Mouse (Mus musculus) ES-E14 (cell line): ENCODE results near the gene Nhlh1. TPM values are rescaled to one million over a fixed set of nuclear protein-coding genes. Genes with fewer than 3 reads are reported as not detected.

Source experiments
- DNase-seq: peaks from one replicate; pipeline ENCODE4 v3.0.0-alpha.2; 2013; ENCODE audit warnings: low read depth, low spot score
- H3K27ac ChIP-seq: 2 replicates; pipeline ENCODE4 v1.5.1; 2012; ENCODE audit warnings: low read depth, mild to moderate bottlenecking, low read length, moderate library complexity, mixed read lengths; ENCODE audit not compliant: poor library complexity, insufficient read depth, severe bottlenecking
- H3K36me3 ChIP-seq: 2 replicates; pipeline ENCODE4 v1.6.1; 2012; ENCODE audit warnings: mild to moderate bottlenecking, low read length, moderate library complexity, mixed read lengths; ENCODE audit not compliant: control insufficient read depth, poor library complexity, insufficient read depth, severe bottlenecking
- H3K4me1 ChIP-seq, 2 experiments: fragments of 150-350 bp in 1 of 2; sonication (generic) in 1 of 2; 2 replicates each; pipeline ENCODE4 v1.6.1; 2012; ENCODE audit warnings: low read length in 2 of 2, mild to moderate bottlenecking in 1 of 2, mixed read lengths in 1 of 2; ENCODE audit not compliant: control insufficient read depth in 2 of 2, insufficient read depth in 2 of 2, poor library complexity in 1 of 2
- H3K4me3 ChIP-seq, 2 experiments: fragments of 150-350 bp in 1 of 2; sonication (generic) in 1 of 2; 2 replicates each; pipeline ENCODE4 v1.5.1; 2012; ENCODE audit warnings: low read length in 2 of 2, low read depth in 1 of 2, mild to moderate bottlenecking in 1 of 2, mixed read lengths in 1 of 2; ENCODE audit not compliant: insufficient read depth in 1 of 2, poor library complexity in 1 of 2, severe bottlenecking in 1 of 2
- H3K9ac ChIP-seq: 2 replicates; pipeline ENCODE4 v1.6.1; 2012; ENCODE audit warnings: low read depth, mild to moderate bottlenecking, low read length, mixed read lengths; ENCODE audit not compliant: poor library complexity, insufficient read depth, severe bottlenecking
- H3K9me3 ChIP-seq: fragments of 150-350 bp; sonication (generic); 2 replicates; pipeline ENCODE4 v1.6.1; 2012; ENCODE audit warnings: low read depth, mild to moderate bottlenecking, low read length; ENCODE audit not compliant: control insufficient read depth, insufficient read depth
- CHD2 ChIP-seq: IDR thresholded peaks from 2 replicates; pipeline ENCODE4 v1.6.1; 2014; ENCODE audit warnings: mild to moderate bottlenecking, low read depth, low read length, inconsistent platforms
- HCFC1 ChIP-seq: IDR thresholded peaks from 2 replicates; pipeline ENCODE4 v1.6.1; 2012; ENCODE audit warnings: low read length, inconsistent platforms, borderline replicate concordance; ENCODE audit not compliant: insufficient read depth
- MAFK ChIP-seq: IDR thresholded peaks from 2 replicates; pipeline ENCODE4 v1.6.1; 2014; ENCODE audit warnings: mild to moderate bottlenecking, low read depth, low read length, inconsistent platforms; ENCODE audit not compliant: insufficient read depth
- ZC3H11A ChIP-seq: IDR thresholded peaks from 2 replicates; pipeline ENCODE4 v1.6.1; 2012; ENCODE audit warnings: low read depth, mild to moderate bottlenecking, inconsistent platforms, low read length, borderline replicate concordance
- ZNF384 ChIP-seq: IDR thresholded peaks from 2 replicates; pipeline ENCODE4 v1.6.1; 2012; ENCODE audit warnings: low read depth, low read length, inconsistent platforms
- in situ Hi-C, 2 experiments: fragments of 600-800 bp; cut with MboI; formaldehyde crosslinking; loops; one replicate each; pipeline ENCODE4 v1.15.1; 2025; ENCODE audit warnings: low sequenced_read_pairs in 2 of 2, inconsistent platforms in 1 of 2; ENCODE audit not compliant: unreplicated experiment in 2 of 2
- total RNA-seq: library from RNA; depleted of rRNA; stranded (reverse); fragments of 300-350 nt; gene quantifications from 2 replicates; pipeline ENCODE4 v1.2.3, GENCODE M21; 2012

The Nhlh1 gene
- total RNA-seq, 1 experiment = not detected

- H3K9me3 ChIP-seq = no peaks in the 10 kb centered on the region
- H3K36me3 ChIP-seq = peaks cover 2% of the 10 kb centered on the region; the same call in 1 of the 2 replicates
- DNase-seq = no peak
- H3K27ac ChIP-seq = no peak overlapping the region
- no peak overlapping the region for H3K9ac ChIP-seq
- TF ChIP-seq CHD2 = no peak
- no peak for TF ChIP-seq ZC3H11A
- no peak for TF ChIP-seq ZNF384
- TF ChIP-seq MAFK = no peak
- TF ChIP-seq HCFC1 = no peak
- H3K4me1 ChIP-seq = peaks cover 0 to 24% of the 10 kb centered on the region in 2 experiments; a peak in 2 of 4 replicates
- in situ Hi-C loops = no loop called here
- no peak overlapping the region for H3K4me3 ChIP-seq
Observed at GRCm38 (mm10) chr1:172016031-172016430, 41.3 kb downstream of the Nhlh1 start.

GRCm38 (mm10) chr1:172015312-172015939 lies 41.9 kb downstream of the Nhlh1 start:
- in situ Hi-C loops = no loop called here
- peaks cover 0 to 24% of the 10 kb centered on the region in 2 experiments; a peak in 2 of 4 replicates for H3K4me1 ChIP-seq
- no peak overlapping the region for H3K9ac ChIP-seq
- TF ChIP-seq CHD2 = no peak
- no peak for TF ChIP-seq HCFC1
- no peak for TF ChIP-seq MAFK
- DNase-seq = no peak
- no peaks in the 10 kb centered on the region for H3K9me3 ChIP-seq
- no peak overlapping the region for H3K27ac ChIP-seq
- H3K4me3 ChIP-seq = no peak overlapping the region
- peaks cover 4% of the 10 kb centered on the region; the same call in 1 of the 2 replicates for H3K36me3 ChIP-seq

- TF ChIP-seq CHD2 (no peak), ZC3H11A (no peak), HCFC1 (no peak), ZNF384 (no peak), MAFK (no peak)
- no peak for DNase-seq
- H3K9ac ChIP-seq = no peak overlapping the region
- in situ Hi-C loops = no loop called here
- no peaks in the 10 kb centered on the region for H3K9me3 ChIP-seq
- peaks cover 4% of the 10 kb centered on the region; the same call in 1 of the 2 replicates for H3K36me3 ChIP-seq
- H3K27ac ChIP-seq = no peak overlapping the region
- no peak overlapping the region for H3K4me3 ChIP-seq
- peaks cover 0 to 25% of the 10 kb centered on the region in 2 experiments; a peak in 2 of 4 replicates for H3K4me1 ChIP-seq
Observed at GRCm38 (mm10) chr1:172014771-172015170, 42.6 kb downstream of the Nhlh1 start.

GRCm38 (mm10) chr1:172012030-172012429 lies 45.3 kb downstream of the Nhlh1 start:
- peaks cover 7% of the 10 kb centered on the region; the same call in 1 of the 2 replicates for H3K36me3 ChIP-seq
- H3K27ac ChIP-seq = no peak overlapping the region
- in situ Hi-C loops = no loop called here
- TF ChIP-seq ZNF384 (no peak), CHD2 (no peak), MAFK (no peak), HCFC1 (no peak), ZC3H11A (no peak)
- H3K4me1 ChIP-seq = peaks cover 0 to 14% of the 10 kb centered on the region in 2 experiments; a peak in 2 of 4 replicates
- H3K9me3 ChIP-seq = no peaks in the 10 kb centered on the region
- H3K4me3 ChIP-seq = no peak overlapping the region
- H3K9ac ChIP-seq = no peak overlapping the region
- peak; percentile 65 for DNase-seq
